Mouse (Mus musculus): Measurements from ENCODE around the gene Btk.

Gene Btk

GRCm38 (mm10) chrX:134582888-134583669 lies at the start of gene Btk:
Btk (minus strand) TSS chrX:134583570.
- DNase-seq, result no peak

GRCm38 (mm10) chrX:134632710-134633109 lies 49.3 kb upstream of the Btk start:
- DNase-seq, result no peak

- DNase-seq, result no peak
Measured at GRCm38 (mm10) chrX:134628200-134628599, 44.8 kb upstream of the Btk start.

GRCm38 (mm10) chrX:134623350-134623749 lies 40.0 kb upstream of the Btk start:
- DNase-seq, result no peak

- DNase-seq, result no peak
Measured at GRCm38 (mm10) chrX:134621685-134622084, 38.3 kb upstream of the Btk start.

- DNase-seq, result peak; percentile 34
Measured at GRCm38 (mm10) chrX:134620254-134620865, 37.0 kb upstream of the Btk start.

- peak; percentile 6 for DNase-seq
Measured at GRCm38 (mm10) chrX:134619695-134620094, 36.3 kb upstream of the Btk start.

- peak; percentile 14 for DNase-seq
Measured at GRCm38 (mm10) chrX:134614306-134614705, 30.9 kb upstream of the Btk start.

- peak; percentile 85 for DNase-seq
Measured at GRCm38 (mm10) chrX:134612285-134612959, 29.1 kb upstream of the Btk start.

GRCm38 (mm10) chrX:134610984-134611383 lies 27.6 kb upstream of the Btk start:
- DNase-seq, result no peak

GRCm38 (mm10) chrX:134609472-134609871 lies 26.1 kb upstream of the Btk start:
- peak; percentile 59 for DNase-seq

- no peak for DNase-seq
Measured at GRCm38 (mm10) chrX:134601380-134602120, 18.2 kb upstream of the Btk start.

GRCm38 (mm10) chrX:134600659-134601379 lies 17.4 kb upstream of the Btk start, which contains the start of the genes Gla and Hnrnph2:
Gla (minus strand) TSS chrX:134601125.
Hnrnph2 (plus strand) TSS chrX:134601179.
- peak; percentile 99 for DNase-seq

- DNase-seq, result no peak
Measured at GRCm38 (mm10) chrX:134599922-134600565, 16.7 kb upstream of the Btk start.

GRCm38 (mm10) chrX:134589836-134590235 lies 6.5 kb upstream of the Btk start:
- no peak for DNase-seq

GRCm38 (mm10) chrX:134588997-134589396 lies 5.6 kb upstream of the Btk start:
- DNase-seq, result no peak

GRCm38 (mm10) chrX:134588261-134588660 lies 4.9 kb upstream of the Btk start:
- no peak for DNase-seq

- no peak for DNase-seq
Measured at GRCm38 (mm10) chrX:134586447-134586846, 3.1 kb upstream of the Btk start.

GRCm38 (mm10) chrX:134585103-134586002 lies 2.0 kb upstream of the Btk start, which contains the start of gene Rpl36a:
Rpl36a (plus strand) TSS chrX:134585654.
- DNase-seq, result peak; percentile 96

- no peak for DNase-seq
Measured at GRCm38 (mm10) chrX:134582270-134582669, 1.1 kb downstream of the Btk start.

Measured in retina, postnatal 1 day (tissue).